ENCODE assay signal across 8 mouse cellular contexts in the genomic region with DNA sequence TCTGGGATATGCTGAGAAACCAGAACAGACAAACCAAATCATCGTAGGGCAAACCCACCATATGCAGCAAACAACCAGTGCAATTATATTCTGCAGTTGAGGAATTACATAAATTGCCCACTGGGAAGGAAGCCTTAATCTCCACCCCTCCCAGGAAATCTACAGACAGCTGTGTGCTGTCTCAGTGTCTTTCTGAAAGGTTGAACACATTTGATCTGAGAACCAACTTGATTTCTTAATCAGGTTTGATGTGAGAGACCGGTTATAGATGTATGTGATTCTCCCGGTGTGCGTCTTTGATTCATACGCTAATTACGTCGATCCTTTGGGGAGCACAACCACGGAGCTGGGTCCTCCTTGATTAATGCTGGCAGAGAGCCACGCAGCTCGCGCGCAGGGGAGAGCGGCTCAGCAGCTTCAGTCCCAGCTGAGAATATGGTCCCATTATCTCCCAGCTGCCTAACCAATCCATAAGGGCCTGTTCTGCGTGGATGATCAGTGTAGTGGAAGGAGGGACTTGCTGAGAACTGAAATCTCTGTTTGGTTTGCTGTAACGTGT.
DNase-seq lines count a peak whose midpoint lies in the region; ATAC-seq and TF ChIP-seq lines count a peak whose summit lies in the region.

No protein-coding gene starts in this region.

- H3K4me3 ChIP-seq in heart, embryonic 13.5 days, result peak overlapping the region; percentile 39
- H3K4me3 ChIP-seq in forebrain, embryonic 10.5 days, result peak overlapping the region; percentile 37
- peak overlapping the region; percentile 18 for H3K4me3 ChIP-seq in intestine, embryonic 16.5 days (ENCODE audit: low read length)
- peak overlapping the region; percentile 18 for H3K4me3 ChIP-seq in limb, embryonic 14.5 days (replicated peaks; ENCODE audit: low read length)

- DNase-seq in heart, adult 9 months (ENCODE audit: low spot score in 2 of 2), result no peak
- peak; percentile 52 to 64 for DNase-seq in adrenal gland, postnatal 36 days
- DNase-seq in forebrain, embryonic 10.5 days (ENCODE audit: extremely low spot score, low spot score), result peak; percentile 17
- DNase-seq in limb, embryonic 14.5 days (ENCODE audit: low spot score), result peak; percentile 3
- peak; percentile 70 to 72 for DNase-seq in right cerebral cortex, adult 2 months (ENCODE audit: low spot score in 2 of 2)
- DNase-seq in spleen, postnatal 4 days (ENCODE audit: low spot score in 2 of 2), result no peak

- no peak overlapping the region for H3K27ac ChIP-seq in heart, embryonic 13.5 days (replicated peaks)
- H3K27ac ChIP-seq in forebrain, embryonic 10.5 days, result no peak overlapping the region
- H3K27ac ChIP-seq in intestine, embryonic 16.5 days (ENCODE audit: low read length), result no peak overlapping the region
- H3K27ac ChIP-seq in limb, embryonic 14.5 days (replicated peaks; ENCODE audit: low read depth, low read length), result no peak overlapping the region

- TF ChIP-seq POLR2A in limb, embryonic 14.5 days (IDR thresholded peaks at IDR 0.05; ENCODE audit: borderline replicate concordance, extremely low read depth, insufficient read depth, insufficient read length), result no peak

- no peaks in the 10 kb centered on the region for H3K4me1 ChIP-seq in heart, embryonic 13.5 days
- peaks cover 7% of the 10 kb centered on the region for H3K4me1 ChIP-seq in forebrain, embryonic 10.5 days
- no peaks in the 10 kb centered on the region for H3K4me1 ChIP-seq in intestine, embryonic 16.5 days (ENCODE audit: control insufficient read depth, insufficient read depth, low read length)
- H3K4me1 ChIP-seq in limb, embryonic 14.5 days (ENCODE audit: control insufficient read depth, insufficient read depth, low read length), result no peaks in the 10 kb centered on the region

- 0 out of 2 replicates have a peak overlapping the region, but pooled peaks have one; percentile 19 for H3K9ac ChIP-seq in heart, embryonic 13.5 days
- H3K9ac ChIP-seq in intestine, embryonic 16.5 days (ENCODE audit: low read depth, low read length), result no peak overlapping the region
- peak overlapping the region; percentile 18; the same call in 1 of the 2 replicates for H3K9ac ChIP-seq in limb, embryonic 14.5 days (ENCODE audit: low read depth, low read length, severe bottlenecking)

- no peaks in the 10 kb centered on the region for H3K27me3 ChIP-seq in heart, embryonic 13.5 days (replicated peaks)
- H3K27me3 ChIP-seq in forebrain, embryonic 10.5 days (ENCODE audit: poor library complexity, severe bottlenecking), result no peaks in the 10 kb centered on the region
- H3K27me3 ChIP-seq in intestine, embryonic 16.5 days (replicated peaks; ENCODE audit: control insufficient read depth, insufficient read depth, low read length), result no peaks in the 10 kb centered on the region
- H3K27me3 ChIP-seq in limb, embryonic 14.5 days (ENCODE audit: control insufficient read depth, insufficient read depth, low read length), result no peaks in the 10 kb centered on the region

- ATAC-seq in heart, embryonic 13.5 days (ENCODE audit: extremely low read depth, insufficient number of reproducible peaks, low FRiP score, low TSS enrichment), result no peak
- peak; percentile 66; the same call in 1 of the 2 replicates for ATAC-seq in intestine, embryonic 16.5 days
- ATAC-seq in limb, embryonic 14.5 days (ENCODE audit: low FRiP score, low read depth), result 0 out of 2 replicates have a peak, but pooled peaks have one; percentile 23

- H3K4me2 ChIP-seq in heart, embryonic 13.5 days, result peak overlapping the region; percentile 61
- peak overlapping the region; percentile 43 for H3K4me2 ChIP-seq in intestine, embryonic 16.5 days (ENCODE audit: low read depth, low read length)
- H3K4me2 ChIP-seq in limb, embryonic 14.5 days (replicated peaks; ENCODE audit: low read depth, low read length, severe bottlenecking), result peak overlapping the region; percentile 29

- WGBS in heart, embryonic 13.5 days, result 27% methylated on average over 15 of the region's 15 CpGs
- WGBS in forebrain, embryonic 10.5 days, result 30% methylated on average over 15 of the region's 15 CpGs
- WGBS in intestine, embryonic 16.5 days, result 26% methylated on average over 15 of the region's 15 CpGs
- WGBS in limb, embryonic 14.5 days, result 27% methylated on average over 15 of the region's 15 CpGs

- no peaks in the 10 kb centered on the region for H3K36me3 ChIP-seq in heart, embryonic 13.5 days
- H3K36me3 ChIP-seq in forebrain, embryonic 10.5 days (replicated peaks), result no peaks in the 10 kb centered on the region
- no peaks in the 10 kb centered on the region for H3K36me3 ChIP-seq in intestine, embryonic 16.5 days (ENCODE audit: control insufficient read depth, insufficient read depth, low read length)
- H3K36me3 ChIP-seq in limb, embryonic 14.5 days (ENCODE audit: control insufficient read depth, insufficient read depth, low read length), result no peaks in the 10 kb centered on the region

- H3K9me3 ChIP-seq in heart, embryonic 13.5 days, result no peaks in the 10 kb centered on the region
- H3K9me3 ChIP-seq in forebrain, embryonic 10.5 days, result no peaks in the 10 kb centered on the region
- no peaks in the 10 kb centered on the region for H3K9me3 ChIP-seq in intestine, embryonic 16.5 days (ENCODE audit: control insufficient read depth, low read length)
- no peaks in the 10 kb centered on the region for H3K9me3 ChIP-seq in limb, embryonic 14.5 days (ENCODE audit: control insufficient read depth, low read length)

Comparison
In these comparisons a context has a peak if more than half of its experiments do, and no peak if none do; other contexts are left out.
1. DNase-seq: peak in adrenal gland, postnatal 36 days (2 of 2), forebrain, embryonic 10.5 days (single experiment), limb, embryonic 14.5 days (single experiment) and right cerebral cortex, adult 2 months (2 of 2); none in heart, adult 9 months (0 of 2) and spleen, postnatal 4 days (0 of 2).
2. Peak in every context shown above with its lines, with median percentiles within 50 percentile points of each other: H3K4me2 ChIP-seq and H3K4me3 ChIP-seq.